Mouse (Mus musculus) embryonic fibroblast, embryonic 13.5 days (primary cell): ENCODE measurements around the gene Slc30a1.

ENCODE experiments used
- CTCF ChIP-seq: IDR thresholded peaks from 2 replicates; pipeline ENCODE4 v1.5.1; 2011; ENCODE audit warnings: mild to moderate bottlenecking, control low read depth, low read length, moderate library complexity, borderline replicate concordance; ENCODE audit not compliant: insufficient read depth
- POLR2A ChIP-seq: IDR thresholded peaks from 2 replicates; pipeline ENCODE4 v1.6.1; 2011; ENCODE audit warnings: low read depth, mild to moderate bottlenecking, control low read depth, low read length, moderate library complexity

- no peak for TF ChIP-seq CTCF
- TF ChIP-seq POLR2A: no peak
Observed at GRCm38 (mm10) chr1:191948600-191948999, 42.0 kb downstream of the Slc30a1 start.
